Mouse (Mus musculus): ENCODE measurements around the gene Zdhhc17. TPM values are rescaled to one million over a fixed set of nuclear protein-coding genes. Genes with fewer than 3 reads are reported as not detected.

Gene Zdhhc17
- polyA plus RNA-seq, 1 experiment from 2014 or later: 28.9 TPM

Other genes starting within 250 kb of the Zdhhc17 start
- 172 and 183 TPM in 2 replicates for gene Csrp2, start 90.4 kb downstream of the Zdhhc17 start, polyA plus RNA-seq (2016; fragmentation: Nextera tagmentation; extraction: Ambion mirVana)
- gene Osbpl8, start 154.6 kb upstream of the Zdhhc17 start, polyA plus RNA-seq (2016; fragmentation: Nextera tagmentation; extraction: Ambion mirVana): 7.6 and 10.6 TPM in 2 replicates

All from midbrain, embryonic 10.5 days (tissue).